Mouse (Mus musculus): ENCODE data around the gene Grk1. TPM values are rescaled to one million over a fixed set of nuclear protein-coding genes. Genes with fewer than 3 reads are reported as not detected.

Gene Grk1
- polyA plus RNA-seq, 1 experiment from 2014 or later: 0.01 TPM

DNA sequence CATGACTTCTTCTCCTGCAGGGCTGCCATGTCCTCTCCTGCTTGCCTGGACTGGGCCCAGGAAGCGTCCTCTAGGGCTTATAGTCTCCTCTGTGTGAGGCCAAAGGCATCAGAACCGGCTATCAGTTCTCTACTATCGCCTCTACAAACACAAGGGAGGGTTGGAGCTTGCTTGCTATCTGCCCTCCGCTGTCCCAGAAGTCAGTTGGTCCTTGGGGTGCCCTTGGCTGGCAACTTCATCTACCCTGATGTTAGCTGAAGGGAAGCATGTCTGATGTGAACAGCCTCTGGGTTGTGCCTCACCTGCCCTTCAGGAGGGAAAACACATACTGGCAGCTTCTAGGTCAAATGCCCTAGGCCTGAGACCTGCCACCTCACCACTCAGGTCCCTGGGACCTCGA lies 8.2 kb upstream of the Grk1 start, which contains the start of gene Atp4b:
Gene Atp4b (minus strand): TSS at position 101 of the 400 bp plus-strand sequence.
- Histone ChIP-seq H3K36me3 (no peaks in the 10 kb centered on the region), H3K27me3 (no peaks in the 10 kb centered on the region), H3K4me3 (no peak within 1 kb of the TSS), H3K9me3 (no peaks in the 10 kb centered on the region), H3K4me1 (no peaks in the 10 kb centered on the region), H3K4me2 (replicated peaks) (no peak within 1 kb of the TSS), H3K27ac (no peak within 1 kb of the TSS), H3K9ac (no peak within 1 kb of the TSS)
- no peak for ATAC-seq (ENCODE audit: low FRiP score, low read depth)
- 85% methylated on average over 5 of the region's 5 CpGs for WGBS

DNA sequence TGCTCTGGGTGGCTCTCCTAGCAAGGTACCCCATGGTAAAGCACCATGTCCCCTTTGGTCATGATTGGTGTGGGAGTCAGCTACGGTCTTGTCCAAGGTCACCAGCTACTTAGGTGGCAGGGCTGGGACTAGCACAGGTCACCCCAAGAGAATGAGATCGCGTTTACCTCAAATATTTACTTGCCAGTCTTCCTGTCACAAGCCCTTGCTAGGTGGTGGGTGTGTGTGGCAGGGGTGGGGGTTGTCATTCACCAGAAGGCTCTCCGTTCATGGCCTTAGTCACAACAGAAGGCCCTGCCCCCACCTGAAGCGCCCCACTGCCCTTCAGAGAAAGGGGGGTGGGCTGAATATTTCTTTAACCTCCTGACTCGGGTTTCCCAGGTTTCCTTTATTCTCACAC lies 1.4 kb upstream of the Grk1 start:
- WGBS: 69% methylated on average over 6 of the region's 6 CpGs

DNA sequence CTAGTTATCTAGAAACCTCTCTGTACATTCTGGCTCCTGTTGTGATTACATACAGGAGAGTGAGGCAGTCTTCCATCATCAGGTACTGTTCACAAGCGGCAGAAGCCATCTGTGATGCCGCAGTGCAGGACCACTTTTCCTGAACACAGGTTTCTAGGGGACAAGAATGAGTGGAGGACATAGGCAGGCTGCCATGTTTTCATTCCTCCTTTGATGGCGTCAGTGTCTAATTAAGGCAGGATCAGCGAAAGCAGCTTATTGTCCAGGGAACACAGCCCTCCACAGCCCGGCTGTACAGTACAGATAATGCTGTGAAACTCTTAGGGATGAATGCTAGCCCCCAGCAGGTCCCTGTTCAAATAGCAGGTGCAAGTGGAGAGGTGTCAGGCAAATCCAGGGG lies 1.1 kb downstream of the Grk1 start:
- ATAC-seq (ENCODE audit: low FRiP score, low read depth): no peak
- Histone ChIP-seq H3K4me1 (no peaks in the 10 kb centered on the region), H3K9me3 (no peaks in the 10 kb centered on the region), H3K4me3 (no peak overlapping the region), H3K27me3 (no peaks in the 10 kb centered on the region), H3K4me2 (replicated peaks) (no peak overlapping the region), H3K27ac (no peak overlapping the region), H3K9ac (no peak overlapping the region), H3K36me3 (no peaks in the 10 kb centered on the region)
- 83% methylated on average over 5 of the region's 5 CpGs for WGBS

More for the DNA sequence above, 1.4 kb upstream of the Grk1 start:
- ATAC-seq (ENCODE audit: low FRiP score, low read depth): no peak
- Histone ChIP-seq H3K4me1 (no peaks in the 10 kb centered on the region), H3K27me3 (no peaks in the 10 kb centered on the region), H3K27ac (no peak overlapping the region), H3K9ac (no peak overlapping the region), H3K4me3 (no peak overlapping the region), H3K4me2 (replicated peaks) (no peak overlapping the region), H3K9me3 (no peaks in the 10 kb centered on the region), H3K36me3 (no peaks in the 10 kb centered on the region)

DNA sequence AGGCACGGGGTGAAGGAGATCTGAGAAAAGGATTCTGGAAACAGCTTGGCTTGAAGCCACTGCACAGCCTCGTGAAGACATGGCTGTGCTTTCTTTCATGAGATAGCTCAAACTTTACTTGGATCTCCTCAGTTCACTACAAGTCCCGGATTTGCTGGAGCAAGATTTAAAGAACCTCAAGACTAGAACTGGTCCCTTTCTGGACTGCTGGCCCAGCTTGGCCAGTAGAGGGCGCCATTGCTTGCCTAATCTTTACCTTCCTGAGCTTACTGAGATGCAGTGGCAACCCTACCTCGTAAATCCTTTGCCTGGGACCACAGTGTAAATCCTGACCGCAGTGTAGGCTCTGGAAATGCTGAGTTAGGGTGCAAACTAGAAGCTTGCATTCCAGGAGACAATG lies 6.7 kb downstream of the Grk1 start:
- no peaks in the 10 kb centered on the region for H3K36me3 ChIP-seq
- no peak overlapping the region for H3K4me2 ChIP-seq (replicated peaks)
- WGBS: 31% methylated on average over 6 of the region's 6 CpGs
- H3K4me1 ChIP-seq: no peaks in the 10 kb centered on the region
- 0 out of 2 replicates have a peak, but pooled peaks cover 6% of the 10 kb centered on the region for H3K27me3 ChIP-seq
- no peak overlapping the region for H3K4me3 ChIP-seq
- no peak overlapping the region for H3K27ac ChIP-seq
- H3K9me3 ChIP-seq: no peaks in the 10 kb centered on the region
- ATAC-seq (ENCODE audit: low FRiP score, low read depth): no peak; the same call in 1 of the 2 replicates
- no peak overlapping the region for H3K9ac ChIP-seq

DNA sequence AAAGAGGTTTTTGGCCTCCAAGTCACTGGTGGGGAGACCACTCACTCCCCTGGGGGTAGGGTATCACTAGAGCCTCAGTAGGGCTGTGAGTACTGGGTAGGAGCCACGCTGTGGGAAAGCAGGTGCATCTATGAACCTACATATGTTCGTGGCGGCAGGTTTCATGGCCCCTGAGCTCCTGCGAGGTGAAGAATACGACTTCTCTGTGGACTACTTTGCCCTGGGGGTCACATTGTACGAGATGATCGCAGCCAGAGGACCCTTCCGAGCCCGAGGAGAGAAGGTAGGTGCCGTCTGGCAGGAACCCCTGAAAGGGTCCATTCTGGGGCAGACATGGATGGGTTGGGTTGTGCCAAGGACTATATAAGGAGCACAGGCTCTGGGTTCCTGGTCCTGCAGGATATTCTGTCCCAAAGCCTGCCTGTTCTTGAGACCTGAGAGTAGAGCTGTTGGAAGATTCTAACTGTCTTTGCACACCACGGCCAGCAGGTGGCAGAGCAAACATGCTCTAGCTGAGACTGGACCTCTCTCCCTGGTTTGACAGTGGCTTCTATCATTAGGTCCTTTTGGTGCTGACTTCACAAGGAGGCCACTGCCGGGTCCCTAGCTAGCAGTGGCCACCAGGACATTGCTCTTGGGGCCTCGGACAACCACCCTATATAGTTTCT lies 8.1 kb downstream of the Grk1 start:
- ATAC-seq (ENCODE audit: low FRiP score, low read depth): no peak
- Histone ChIP-seq H3K36me3 (no peaks in the 10 kb centered on the region), H3K9ac (no peak overlapping the region), H3K4me2 (replicated peaks) (no peak overlapping the region), H3K27me3 (0 out of 2 replicates have a peak, but pooled peaks cover 6% of the 10 kb centered on the region), H3K4me3 (no peak overlapping the region), H3K4me1 (no peaks in the 10 kb centered on the region), H3K9me3 (no peaks in the 10 kb centered on the region), H3K27ac (no peak overlapping the region)
- 57% methylated on average over 13 of the region's 13 CpGs for WGBS

DNA sequence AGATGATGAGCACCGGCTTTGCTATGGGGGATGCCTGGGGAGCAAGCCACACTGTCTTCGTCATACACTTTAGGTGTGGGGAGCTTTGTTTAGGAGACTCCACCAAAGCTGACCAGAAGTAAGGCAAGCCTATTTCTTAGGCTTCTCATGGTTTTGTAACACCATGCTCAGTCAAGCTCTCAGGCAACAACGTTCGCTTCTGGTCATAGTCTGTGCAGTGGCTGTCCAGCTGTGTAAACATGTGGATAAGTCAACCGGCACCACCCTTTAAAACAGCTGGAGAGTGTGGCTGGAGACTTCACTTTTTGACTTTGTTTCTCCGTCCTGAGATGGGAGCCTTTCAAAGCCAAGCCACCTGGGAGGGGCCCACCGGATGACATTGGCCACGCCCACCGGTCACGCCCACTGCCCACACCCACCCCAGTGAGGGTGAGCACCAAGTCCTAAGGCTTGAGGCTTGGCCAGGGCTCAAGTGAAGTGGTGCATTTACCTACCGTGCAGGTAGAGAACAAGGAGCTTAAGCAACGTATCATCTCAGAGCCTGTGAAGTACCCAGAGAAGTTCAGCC lies 9.0 kb downstream of the Grk1 start:
- no peak for ATAC-seq (ENCODE audit: low FRiP score, low read depth)
- Histone ChIP-seq H3K9ac (no peak overlapping the region), H3K27me3 (0 out of 2 replicates have a peak, but pooled peaks cover 6% of the 10 kb centered on the region), H3K9me3 (no peaks in the 10 kb centered on the region), H3K36me3 (no peaks in the 10 kb centered on the region), H3K4me2 (replicated peaks) (no peak overlapping the region), H3K4me1 (no peaks in the 10 kb centered on the region), H3K27ac (no peak overlapping the region), H3K4me3 (no peak overlapping the region)
- 52% methylated on average over 12 of the region's 12 CpGs for WGBS

DNA sequence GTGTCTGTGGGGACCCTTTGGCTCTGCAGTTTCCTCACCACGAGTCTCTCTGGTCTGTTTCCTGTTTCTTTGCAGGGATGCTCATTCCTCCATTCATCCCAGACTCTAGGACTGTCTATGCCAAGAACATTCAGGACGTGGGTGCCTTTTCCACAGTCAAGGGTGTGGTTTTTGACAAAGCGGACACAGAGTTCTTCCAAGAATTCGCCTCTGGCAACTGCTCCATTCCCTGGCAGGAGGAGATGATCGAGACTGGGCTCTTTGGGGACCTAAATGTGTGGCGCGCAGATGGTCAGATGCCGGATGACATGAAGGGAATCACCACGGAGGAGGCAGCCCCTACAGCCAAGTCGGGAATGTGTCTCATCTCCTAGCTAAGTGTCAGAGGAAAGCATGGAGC lies 11.0 kb downstream of the Grk1 start:
- ATAC-seq (ENCODE audit: low FRiP score, low read depth): no peak
- WGBS: 76% methylated on average over 10 of the region's 10 CpGs
- H3K36me3 ChIP-seq: no peaks in the 10 kb centered on the region

GRCm38 (mm10) chr8:13419111-13419639 lies 14.3 kb downstream of the Grk1 start:
- Histone ChIP-seq H3K36me3 (no peaks in the 10 kb centered on the region), H3K9me3 (0 out of 2 replicates have a peak, but pooled peaks cover 4% of the 10 kb centered on the region), H3K27ac (no peak overlapping the region), H3K4me3 (no peak overlapping the region), H3K4me1 (no peaks in the 10 kb centered on the region), H3K4me2 (replicated peaks) (no peak overlapping the region), H3K27me3 (no peaks in the 10 kb centered on the region), H3K9ac (no peak overlapping the region)
- no peak for ATAC-seq (ENCODE audit: low FRiP score, low read depth)
- WGBS: 65% methylated on average over 2 of the region's 2 CpGs

More for the DNA sequence above, 11.0 kb downstream of the Grk1 start:
- no peak overlapping the region for H3K9ac ChIP-seq
- no peaks in the 10 kb centered on the region for H3K9me3 ChIP-seq
- no peaks in the 10 kb centered on the region for H3K4me1 ChIP-seq
- H3K27ac ChIP-seq: no peak overlapping the region
- no peak overlapping the region for H3K4me2 ChIP-seq (replicated peaks)
- H3K27me3 ChIP-seq: 0 out of 2 replicates have a peak, but pooled peaks cover 6% of the 10 kb centered on the region
- no peak overlapping the region for H3K4me3 ChIP-seq

DNA sequence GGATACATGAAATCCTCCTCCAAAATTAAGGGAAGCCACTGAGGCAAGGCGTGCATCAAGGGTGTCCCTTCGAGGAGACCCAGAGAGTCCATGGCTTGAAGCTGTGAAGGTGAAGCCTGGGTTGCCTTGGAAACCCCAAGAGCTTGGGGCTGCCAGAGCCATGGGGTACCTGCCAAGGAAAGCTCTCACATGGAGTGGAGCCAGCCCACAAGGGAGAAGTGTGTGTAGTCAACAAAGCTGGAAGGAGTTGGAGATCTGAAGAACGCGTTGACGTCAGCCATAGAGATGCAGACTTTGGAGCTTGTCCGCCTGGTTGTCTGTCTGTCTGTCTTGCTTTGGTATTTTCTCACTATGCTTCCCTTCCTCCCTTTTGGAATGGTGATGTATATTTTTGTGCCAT lies 16.1 kb downstream of the Grk1 start:
- Histone ChIP-seq H3K36me3 (no peaks in the 10 kb centered on the region), H3K4me1 (no peaks in the 10 kb centered on the region), H3K9me3 (0 out of 2 replicates have a peak, but pooled peaks cover 4% of the 10 kb centered on the region), H3K27ac (no peak overlapping the region), H3K4me3 (no peak overlapping the region), H3K27me3 (no peaks in the 10 kb centered on the region), H3K4me2 (replicated peaks) (no peak overlapping the region), H3K9ac (no peak overlapping the region)
- no peak for ATAC-seq (ENCODE audit: low FRiP score, low read depth)
- WGBS: 93% methylated on average over 6 of the region's 6 CpGs

DNA sequence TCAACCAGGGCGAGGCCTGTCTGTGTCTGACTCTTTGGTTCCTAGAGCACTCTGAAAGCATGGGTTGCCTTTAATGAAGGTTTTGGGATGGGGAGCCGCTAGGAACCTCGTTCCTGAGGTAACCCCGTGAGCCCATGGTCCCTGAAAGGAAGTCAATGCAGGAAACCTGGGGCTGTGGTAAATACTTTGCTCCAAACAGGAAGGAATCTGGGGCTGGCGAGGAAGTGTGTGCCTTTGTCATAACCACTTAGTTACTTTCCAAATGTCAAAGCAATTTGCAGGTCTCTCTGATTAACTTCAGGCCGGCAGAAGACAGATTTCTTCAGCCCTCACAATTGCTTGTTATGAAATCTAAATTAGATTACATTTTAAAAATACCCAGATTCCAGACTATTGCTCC lies 22.5 kb downstream of the Grk1 start:
- 72% methylated on average over 6 of the region's 6 CpGs for WGBS
- Histone ChIP-seq H3K4me3 (no peak overlapping the region), H3K4me2 (replicated peaks) (no peak overlapping the region), H3K27me3 (no peaks in the 10 kb centered on the region), H3K9ac (no peak overlapping the region), H3K36me3 (no peaks in the 10 kb centered on the region), H3K27ac (no peak overlapping the region), H3K4me1 (0 out of 2 replicates have a peak, but pooled peaks cover 3% of the 10 kb centered on the region), H3K9me3 (no peaks in the 10 kb centered on the region)
- ATAC-seq (ENCODE audit: low FRiP score, low read depth): no peak

DNA sequence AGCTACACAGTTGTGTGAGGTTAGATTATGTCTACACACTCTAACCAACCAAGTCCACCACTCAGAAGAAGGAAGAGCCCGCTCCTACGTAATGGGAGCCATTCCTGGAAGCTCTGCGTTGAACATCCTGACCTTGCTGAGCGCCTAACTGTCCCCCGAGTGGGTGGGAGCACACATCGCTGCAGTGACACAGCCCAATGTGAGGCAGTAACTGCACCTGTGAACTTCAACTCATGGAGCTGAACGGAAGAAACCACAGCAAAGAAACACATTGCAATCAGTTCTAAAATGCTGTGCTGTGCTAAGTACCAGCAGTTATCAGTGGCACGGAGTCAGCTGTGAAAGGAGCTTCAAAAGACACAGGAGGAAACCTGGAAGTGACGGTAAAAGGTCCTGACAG lies 23.3 kb downstream of the Grk1 start:
- no peak overlapping the region for H3K9ac ChIP-seq
- WGBS: 83% methylated on average over 9 of the region's 9 CpGs
- H3K27ac ChIP-seq: no peak overlapping the region
- no peaks in the 10 kb centered on the region for H3K36me3 ChIP-seq
- H3K4me1 ChIP-seq: 0 out of 2 replicates have a peak, but pooled peaks cover 3% of the 10 kb centered on the region
- H3K9me3 ChIP-seq: no peaks in the 10 kb centered on the region
- H3K27me3 ChIP-seq: peaks cover 3% of the 10 kb centered on the region; the same call in 1 of the 2 replicates
- no peak for ATAC-seq (ENCODE audit: low FRiP score, low read depth)
- H3K4me2 ChIP-seq (replicated peaks): no peak overlapping the region
- no peak overlapping the region for H3K4me3 ChIP-seq

- no peaks in the 10 kb centered on the region for H3K36me3 ChIP-seq
- H3K4me3 ChIP-seq: no peak overlapping the region
- H3K4me2 ChIP-seq (replicated peaks): no peak overlapping the region
- WGBS: 73% methylated on average over 7 of the region's 7 CpGs
- no peak overlapping the region for H3K9ac ChIP-seq
- ATAC-seq (ENCODE audit: low FRiP score, low read depth): no peak
- H3K27me3 ChIP-seq: peaks cover 24% of the 10 kb centered on the region
- H3K27ac ChIP-seq: no peak overlapping the region
- no peaks in the 10 kb centered on the region for H3K9me3 ChIP-seq
- H3K4me1 ChIP-seq: 0 out of 2 replicates have a peak, but pooled peaks cover 3% of the 10 kb centered on the region
Measured at GRCm38 (mm10) chr8:13430412-13430811, 25.5 kb downstream of the Grk1 start.
